Mouse (Mus musculus) ES-E14 (cell line): ENCODE results near the gene Ppia.

Source experiments
- CHD2 ChIP-seq: IDR thresholded peaks from 2 replicates; pipeline ENCODE4 v1.6.1; 2014; ENCODE audit warnings: mild to moderate bottlenecking, low read depth, low read length, inconsistent platforms
- HCFC1 ChIP-seq: IDR thresholded peaks from 2 replicates; pipeline ENCODE4 v1.6.1; 2012; ENCODE audit warnings: low read length, inconsistent platforms, borderline replicate concordance; ENCODE audit not compliant: insufficient read depth
- MAFK ChIP-seq: IDR thresholded peaks from 2 replicates; pipeline ENCODE4 v1.6.1; 2014; ENCODE audit warnings: mild to moderate bottlenecking, low read depth, low read length, inconsistent platforms; ENCODE audit not compliant: insufficient read depth
- ZC3H11A ChIP-seq: IDR thresholded peaks from 2 replicates; pipeline ENCODE4 v1.6.1; 2012; ENCODE audit warnings: low read depth, mild to moderate bottlenecking, inconsistent platforms, low read length, borderline replicate concordance
- ZNF384 ChIP-seq: IDR thresholded peaks from 2 replicates; pipeline ENCODE4 v1.6.1; 2012; ENCODE audit warnings: low read depth, low read length, inconsistent platforms

DNA sequence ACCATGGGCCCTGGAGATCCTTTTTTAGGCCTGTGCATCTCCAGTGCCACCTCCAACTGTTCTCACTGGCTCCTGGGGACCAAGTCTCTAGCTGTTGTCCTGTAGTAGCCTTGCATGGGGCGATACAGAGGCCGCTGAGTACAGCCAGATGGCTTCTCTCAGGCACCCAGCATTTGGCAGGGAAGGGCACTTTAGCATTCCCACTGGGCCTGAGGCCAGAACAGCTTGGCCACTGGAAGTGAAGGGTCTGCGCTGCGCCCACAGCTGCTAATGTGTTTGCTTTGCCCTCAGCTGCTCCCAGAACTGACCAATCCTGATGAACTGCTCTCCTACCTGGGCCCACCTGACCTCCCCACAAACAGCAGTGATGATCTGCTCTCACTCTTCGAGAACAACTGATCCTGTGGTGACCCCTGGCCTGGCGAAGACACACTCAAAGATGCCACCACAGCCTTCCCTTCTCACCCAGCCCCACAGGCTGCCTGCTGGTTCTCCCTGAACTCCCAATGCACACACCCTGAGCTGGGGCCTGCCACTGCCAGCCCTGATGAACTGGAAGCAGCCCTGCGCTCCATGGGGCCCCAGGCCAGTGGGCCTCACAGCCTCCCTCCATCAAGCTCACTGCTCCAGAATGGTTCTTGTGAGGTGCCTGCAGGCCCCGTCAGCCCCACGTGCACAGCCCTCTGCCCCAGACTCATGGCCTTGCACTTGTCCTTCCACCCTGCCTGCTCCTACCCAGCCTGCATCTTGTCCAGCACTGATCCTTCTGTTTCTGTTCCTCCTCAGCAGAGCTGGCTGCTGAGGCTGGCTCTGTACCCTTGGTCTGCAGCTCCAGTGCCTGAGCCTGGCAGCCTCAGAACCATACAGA, 10.3 kb upstream of the Ppia start:
- TF ChIP-seq HCFC1 (no peak), ZC3H11A (no peak), CHD2 (no peak), MAFK (no peak), ZNF384 (no peak)
